Mouse (Mus musculus) heart, postnatal 0 days (tissue): ENCODE measurements at regions not wholly inside any gene's neighbourhood (a gene's known extent, or its start where the extent isn't known, plus 50 kb on each side); places are given as distances from the start of the nearest gene placed in this dataset.

Experiments used
- CTCF ChIP-seq: IDR thresholded peaks from 2 replicates; pipeline ENCODE4 v1.5.1; 2016; ENCODE audit warnings: antibody characterized with exemption, control low read depth, low read depth
- EP300 ChIP-seq: IDR thresholded peaks from 2 replicates; pipeline ENCODE4 v1.6.1; 2016; ENCODE audit warnings: antibody characterized with exemption, low read depth

GRCm38 (mm10) chr19:35493721-35494120 is 563.6 kb downstream of the Htr7 start:
- no peak for TF ChIP-seq EP300
- no peak for TF ChIP-seq CTCF
